19 mouse cellular contexts compared by ENCODE assay signal in genomic region chr13:98590693-98591389, GRCm38 (mm10). TPM values are rescaled to one million over a fixed set of nuclear protein-coding genes. Genes with fewer than 3 reads are reported as not detected.
"Had no signal": no experiment of that assay in that cellular context is flagged by ENCODE, and none has a peak within 500 bp of the region (broad histone marks: within the 10 kb centered on the region; RNA-seq: fewer than 3 reads in every experiment).

No protein-coding gene starts in this region.

- H3K36me3 ChIP-seq: limb, embryonic 10.5 days; liver, embryonic 15.5 days; midbrain, embryonic 13.5 days had no signal

- H3K27ac ChIP-seq: hindbrain, postnatal 0 days; left cerebral cortex, adult 2 months; limb, embryonic 10.5 days; liver, embryonic 15.5 days; midbrain, embryonic 13.5 days had no signal

- H3K4me2 ChIP-seq: liver, embryonic 11.5 days; liver, embryonic 15.5 days; midbrain, embryonic 13.5 days had no signal

- H3K4me3 ChIP-seq: left cerebral cortex, adult 2 months; limb, embryonic 10.5 days; liver, embryonic 15.5 days; midbrain, embryonic 13.5 days had no signal

- H3K9ac ChIP-seq: liver, embryonic 15.5 days; midbrain, embryonic 13.5 days had no signal

- DNase-seq: lung, adult 2 months; lung, postnatal 36 days; right cerebral cortex, postnatal 14 days; thymus, adult 18-20 months; thymus, postnatal 25 days had no signal

- ATAC-seq: hindbrain, postnatal 0 days; lung, postnatal 0 days; midbrain, embryonic 13.5 days had no signal

- H3K9me3 ChIP-seq: limb, embryonic 10.5 days; liver, embryonic 15.5 days; midbrain, embryonic 13.5 days had no signal

RNA-seq across cellular contexts. Expression of gene Tmem174, which starts 46.4 kb away (rescaled TPM):
- total RNA-seq: hindbrain, postnatal 0 days; layer of hippocampus, postnatal 14 days; left cerebral cortex, postnatal 14 days; megakaryocyte progenitor cell, adult 5-6 weeks; midbrain, postnatal 0 days had no signal
- polyA plus RNA-seq: limb, embryonic 10.5 days; limb, embryonic 14.5 days; liver, embryonic 11.5 days; liver, embryonic 15.5 days; lung, adult 2 months; midbrain, embryonic 13.5 days; midbrain, postnatal 0 days; neural tube, embryonic 14.5 days; urinary bladder, adult 2 months had no signal
